In genomic region chr2:132176289-132176848, GRCm38 (mm10) we compare ENCODE assay signal across 15 mouse cellular contexts. TPM values are rescaled to one million over a fixed set of nuclear protein-coding genes. Genes with fewer than 3 reads are reported as not detected.
A peak's percentile ranks its signal among the peaks of the same experiment; 100 is the strongest.
DNase-seq lines count a peak whose midpoint lies in the region; ATAC-seq lines count a peak whose summit lies in the region.
"Had no signal": no experiment of that assay in that cellular context is flagged by ENCODE, and none has a peak within 500 bp of the region (broad histone marks: within the 10 kb centered on the region; RNA-seq: fewer than 3 reads in every experiment).

No protein-coding gene starts in this region.

- 35% methylated on average over 3 of the region's 3 CpGs for WGBS in stomach, embryonic 16.5 days

- no peaks in the 10 kb centered on the region for H3K36me3 ChIP-seq in stomach, embryonic 16.5 days (ENCODE audit: control insufficient read depth, insufficient read depth, low read length)
- H3K36me3 ChIP-seq: hindbrain, embryonic 10.5 days; limb, embryonic 13.5 days had no signal

- peak; percentile 12 to 13 for DNase-seq in left cerebral cortex, postnatal 14 days (ENCODE audit: low spot score in 2 of 2)
- no peak for DNase-seq in left cerebral cortex, postnatal 4 days
- DNase-seq in adrenal gland, postnatal 36 days = peak; percentile 60 to 61
- DNase-seq in gastrocnemius, postnatal 36 days = peak; percentile 56 to 63
- no peak for DNase-seq in layer of hippocampus, adult 11-12 months (ENCODE audit: low spot score)
- no peak for DNase-seq in layer of hippocampus, adult 8-10 months (ENCODE audit: low spot score in 2 of 2)
- DNase-seq: cerebellum, postnatal 36 days; retina, postnatal 1 day had no signal

- no peaks in the 10 kb centered on the region for H3K9me3 ChIP-seq in stomach, embryonic 16.5 days (replicated peaks; ENCODE audit: control insufficient read depth, low read length)
- H3K9me3 ChIP-seq: hindbrain, embryonic 10.5 days; limb, embryonic 13.5 days had no signal

- H3K4me2 ChIP-seq in stomach, embryonic 16.5 days (ENCODE audit: low read depth, low read length) = no peak overlapping the region
- H3K4me2 ChIP-seq: limb, embryonic 13.5 days; midbrain, embryonic 11.5 days had no signal

- no peak overlapping the region for H3K4me3 ChIP-seq in stomach, embryonic 16.5 days (replicated peaks; ENCODE audit: low read length)
- H3K4me3 ChIP-seq: hindbrain, embryonic 10.5 days; limb, embryonic 13.5 days had no signal

- intact Hi-C loops in left cerebral cortex, postnatal 14 days (cut with DNase I) = no loop called here
- intact Hi-C loops in left cerebral cortex, postnatal 4 days (cut with DNase I) = no loop called here
- intact Hi-C loops in gastrocnemius, postnatal 36 days (cut with DNase I) = no loop called here

- no peaks in the 10 kb centered on the region for H3K4me1 ChIP-seq in stomach, embryonic 16.5 days (ENCODE audit: control insufficient read depth, insufficient read depth, low read length)
- H3K4me1 ChIP-seq: hindbrain, embryonic 10.5 days had no signal

- no peak overlapping the region for H3K9ac ChIP-seq in stomach, embryonic 16.5 days (ENCODE audit: low read length)
- H3K9ac ChIP-seq: limb, embryonic 13.5 days had no signal

- no peak overlapping the region for H3K27ac ChIP-seq in stomach, embryonic 16.5 days (ENCODE audit: low read length)
- H3K27ac ChIP-seq: hindbrain, embryonic 10.5 days; kidney, postnatal 0 days; limb, embryonic 13.5 days had no signal

- peak; percentile 89 for ATAC-seq in stomach, embryonic 16.5 days (ENCODE audit: insufficient read depth, low FRiP score)
- ATAC-seq: lung, postnatal 0 days had no signal

- no peaks in the 10 kb centered on the region for H3K27me3 ChIP-seq in stomach, embryonic 16.5 days (ENCODE audit: control insufficient read depth, insufficient read depth, low read length)
- H3K27me3 ChIP-seq: CH12.LX; limb, embryonic 13.5 days had no signal

RNA-seq across cellular contexts. Expression of gene Slc23a2, which starts 31.5 kb away (rescaled TPM):
- 100 to 1,000 TPM; 125 to 132 TPM for total RNA-seq in left cerebral cortex, postnatal 14 days (2021)
- 10 to 100 TPM; 75.9 to 79.6 TPM for total RNA-seq in left cerebral cortex, postnatal 4 days (2021)
- 100 to 1,000 TPM in 1 of 2 experiments, 10 to 100 TPM in 1; 85.9 to 282 TPM for total RNA-seq in adrenal gland, postnatal 36 days (2021)
- total RNA-seq in gastrocnemius, postnatal 36 days (2021) = 1 to 10 TPM; 7.4 to 9.1 TPM
- 11.5 and 12.1 TPM in 2 replicates for polyA plus RNA-seq in stomach, embryonic 16.5 days (2015; fragmentation: Nextera tagmentation; extraction: Ambion mirVana)
- 100 to 1,000 TPM; 107 to 125 (median 113) TPM for total RNA-seq in layer of hippocampus, adult 8-10 months (2022)

Comparison
In these comparisons a context has a peak if more than half of its experiments do, and no peak if none do; other contexts are left out.
1. DNase-seq: peak in left cerebral cortex, postnatal 14 days (2 of 2), adrenal gland, postnatal 36 days (2 of 2) and gastrocnemius, postnatal 36 days (2 of 2); none in left cerebral cortex, postnatal 4 days (single experiment), layer of hippocampus, adult 11-12 months (single experiment) and layer of hippocampus, adult 8-10 months (0 of 2).
2. RNA of gene Slc23a2, which starts 31.5 kb away (total RNA-seq): 85.9 to 282 TPM in adrenal gland, postnatal 36 days, 125 to 132 TPM in left cerebral cortex, postnatal 14 days, 107 to 125 TPM in layer of hippocampus, adult 8-10 months and 75.9 to 79.6 TPM in left cerebral cortex, postnatal 4 days; 7.4 to 9.1 TPM in gastrocnemius, postnatal 36 days; every median in the first group is over 4 times any median in the second.